Mouse (Mus musculus): ENCODE data around the gene Cep128.

GRCm38 (mm10) chr12:90961386-90962017, 422.7 kb downstream of the Cep128 start:
- TF ChIP-seq CTCF (IDR thresholded peaks at IDR 0.05; ENCODE audit: low read depth) (no peak), EP300 (IDR thresholded peaks at IDR 0.05; ENCODE audit: low read depth) (no peak)

All from heart, postnatal 0 days (tissue).